Mouse (Mus musculus) ES-Bruce4 (cell line): ENCODE data around the gene Hdac1. TPM values are rescaled to one million over a fixed set of nuclear protein-coding genes. Genes with fewer than 3 reads are reported as not detected.

Experiments
- H3K27ac ChIP-seq: 2 replicates; pipeline ENCODE4 v1.5.1; 2012; ENCODE audit warnings: low read length, inconsistent platforms; ENCODE audit not compliant: insufficient read depth
- H3K27me3 ChIP-seq: 2 replicates; pipeline ENCODE4 v1.6.1; 2012; ENCODE audit warnings: mild to moderate bottlenecking, low read length, inconsistent platforms; ENCODE audit not compliant: control insufficient read depth, poor library complexity, insufficient read depth, severe bottlenecking
- H3K36me3 ChIP-seq: 2 replicates; pipeline ENCODE4 v1.6.1; 2012; ENCODE audit warnings: inconsistent platforms, mild to moderate bottlenecking, low read length, moderate library complexity; ENCODE audit not compliant: control insufficient read depth, poor library complexity, insufficient read depth, severe bottlenecking
- H3K4me1 ChIP-seq: one replicate; pipeline ENCODE4 v1.8.1; 2011; ENCODE audit warnings: low read length; ENCODE audit not compliant: control insufficient read depth, insufficient read depth
- H3K4me3 ChIP-seq: 2 replicates; pipeline ENCODE4 v1.5.1; 2011; ENCODE audit warnings: low read depth, mild to moderate bottlenecking, low read length
- H3K9ac ChIP-seq: 2 replicates; pipeline ENCODE4 v1.6.1; 2012; ENCODE audit warnings: low read depth, mild to moderate bottlenecking, inconsistent platforms; ENCODE audit not compliant: poor library complexity, severe bottlenecking
- H3K9me3 ChIP-seq: replicated peaks from 2 replicates; pipeline ENCODE4 v1.6.1; 2012; ENCODE audit warnings: mild to moderate bottlenecking, low read length, inconsistent platforms; ENCODE audit not compliant: control insufficient read depth, poor library complexity, insufficient read depth, severe bottlenecking
- CTCF ChIP-seq: IDR thresholded peaks from one replicate; pipeline ENCODE4 v1.8.1; 2011; ENCODE audit warnings: low read depth, low read length
- EP300 ChIP-seq: IDR thresholded peaks from 2 replicates; pipeline ENCODE4 v1.6.1; 2011; ENCODE audit warnings: low read depth, low read length; ENCODE audit not compliant: insufficient read depth
- POLR2A ChIP-seq: IDR thresholded peaks from one replicate; pipeline ENCODE4 v1.8.1; 2011; ENCODE audit warnings: low read length; ENCODE audit not compliant: insufficient read depth
- polyA plus RNA-seq: library from polyadenylated mRNA; stranded (reverse); fragments of >200 nt; gene quantifications from 2 replicates; pipeline ENCODE4 v1.2.4, GENCODE M21; 2011; ENCODE audit warnings: low read depth; ENCODE audit not compliant: missing spikeins, insufficient read depth, insufficient read length

The Hdac1 gene
- polyA plus RNA-seq, 1 experiment: 304 TPM

- TF ChIP-seq EP300 (no peak), POLR2A (no peak), CTCF (no peak)
- Histone ChIP-seq H3K27ac (peak overlapping the region; percentile 80), H3K9ac (peak overlapping the region; percentile 73), H3K36me3 (no peaks in the 10 kb centered on the region), H3K4me1 (peaks cover 17% of the 10 kb centered on the region), H3K9me3 (no peaks in the 10 kb centered on the region), H3K4me3 (0 out of 2 replicates have a peak overlapping the region, but pooled peaks have one; percentile 55), H3K27me3 (no peaks in the 10 kb centered on the region)
Observed at GRCm38 (mm10) chr4:129498941-129499340, 43.6 kb downstream of the Hdac1 start.

DNA sequence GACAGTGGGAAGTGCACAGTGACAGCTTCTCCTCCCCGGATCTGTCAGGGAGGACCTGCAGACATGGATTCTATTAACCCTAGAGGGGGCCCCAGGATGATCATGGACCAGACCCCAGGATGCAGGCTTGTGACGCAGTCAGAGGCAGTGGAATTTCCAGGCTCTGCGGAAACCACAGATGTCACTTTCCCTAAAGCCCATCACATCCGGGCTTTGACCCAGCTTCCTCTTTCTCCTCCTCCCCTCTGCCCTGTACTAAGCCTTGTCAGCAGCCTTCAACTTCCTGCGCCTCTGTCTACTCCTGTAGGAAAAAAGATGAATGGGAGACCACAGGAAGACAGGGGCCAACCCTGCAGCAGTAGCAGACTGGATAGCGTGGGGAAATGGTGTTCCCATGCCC lies 45.9 kb downstream of the Hdac1 start:
- H3K27ac ChIP-seq: no peak overlapping the region
- H3K4me1 ChIP-seq: peaks cover 8% of the 10 kb centered on the region

DNA sequence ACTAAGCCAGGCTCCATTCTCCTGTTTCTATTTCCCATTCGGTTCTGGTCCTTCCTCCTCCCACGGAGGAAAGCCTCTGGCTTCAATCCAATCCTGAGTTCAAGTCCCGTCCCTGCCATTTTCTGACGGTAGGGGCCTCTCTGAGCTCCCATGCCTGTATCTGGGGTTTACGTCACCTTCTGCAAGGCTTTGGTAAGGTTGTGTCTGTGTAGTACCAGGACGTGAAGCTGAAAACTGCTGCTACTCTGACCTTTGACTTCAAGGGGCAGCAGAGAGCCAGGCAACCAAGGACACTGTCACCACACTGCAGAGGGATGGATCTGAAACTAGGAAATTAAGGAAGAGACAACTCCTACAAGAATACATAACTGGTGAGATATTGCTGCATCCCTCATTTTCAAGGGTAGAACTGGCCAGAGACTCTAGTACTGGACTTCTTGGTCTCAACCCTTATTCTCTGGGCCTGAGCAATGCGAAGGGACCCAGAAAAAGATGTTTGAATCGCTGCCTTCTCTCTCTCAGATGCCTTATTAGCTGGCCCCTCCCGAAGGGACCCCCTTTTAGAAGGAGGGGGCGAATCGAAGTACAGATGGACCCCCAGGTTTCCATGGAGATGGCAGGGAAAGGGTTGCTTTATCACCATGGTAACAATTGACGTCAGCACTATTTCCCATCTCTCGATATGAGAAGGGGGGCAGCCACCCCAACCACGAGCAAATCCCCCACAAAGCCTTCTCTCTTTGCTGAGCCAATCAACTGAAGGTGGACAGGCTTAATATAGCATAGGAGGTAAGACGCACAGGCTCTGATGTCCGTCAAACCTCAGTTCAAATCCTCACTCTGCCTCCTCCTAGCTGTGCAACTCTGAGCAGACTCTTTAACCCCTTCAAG lies 46.6 kb downstream of the Hdac1 start:
- Histone ChIP-seq H3K27ac (no peak overlapping the region), H3K36me3 (no peaks in the 10 kb centered on the region), H3K4me1 (peaks cover 8% of the 10 kb centered on the region), H3K4me3 (no peak overlapping the region), H3K9ac (no peak overlapping the region), H3K9me3 (no peaks in the 10 kb centered on the region), H3K27me3 (no peaks in the 10 kb centered on the region)
- peak; percentile 59 for TF ChIP-seq CTCF
- TF ChIP-seq POLR2A: no peak

More for the DNA sequence above, 45.9 kb downstream of the Hdac1 start:
- no peaks in the 10 kb centered on the region for H3K9me3 ChIP-seq
- no peaks in the 10 kb centered on the region for H3K36me3 ChIP-seq
- TF ChIP-seq EP300 (no peak), CTCF (no peak), POLR2A (no peak)
- no peak overlapping the region for H3K4me3 ChIP-seq
- H3K27me3 ChIP-seq: no peaks in the 10 kb centered on the region
- H3K9ac ChIP-seq: no peak overlapping the region

GRCm38 (mm10) chr4:129494681-129495080 lies 47.8 kb downstream of the Hdac1 start:
- no peaks in the 10 kb centered on the region for H3K9me3 ChIP-seq
- no peaks in the 10 kb centered on the region for H3K27me3 ChIP-seq
- TF ChIP-seq EP300: 0 out of 2 replicates have a peak, but pooled peaks have one; percentile 38
- no peak for TF ChIP-seq POLR2A
- TF ChIP-seq CTCF: peak; percentile 75
- H3K36me3 ChIP-seq: no peaks in the 10 kb centered on the region
- no peak overlapping the region for H3K4me3 ChIP-seq
- no peak overlapping the region for H3K27ac ChIP-seq
- peaks cover 10% of the 10 kb centered on the region for H3K4me1 ChIP-seq
- no peak overlapping the region for H3K9ac ChIP-seq

DNA sequence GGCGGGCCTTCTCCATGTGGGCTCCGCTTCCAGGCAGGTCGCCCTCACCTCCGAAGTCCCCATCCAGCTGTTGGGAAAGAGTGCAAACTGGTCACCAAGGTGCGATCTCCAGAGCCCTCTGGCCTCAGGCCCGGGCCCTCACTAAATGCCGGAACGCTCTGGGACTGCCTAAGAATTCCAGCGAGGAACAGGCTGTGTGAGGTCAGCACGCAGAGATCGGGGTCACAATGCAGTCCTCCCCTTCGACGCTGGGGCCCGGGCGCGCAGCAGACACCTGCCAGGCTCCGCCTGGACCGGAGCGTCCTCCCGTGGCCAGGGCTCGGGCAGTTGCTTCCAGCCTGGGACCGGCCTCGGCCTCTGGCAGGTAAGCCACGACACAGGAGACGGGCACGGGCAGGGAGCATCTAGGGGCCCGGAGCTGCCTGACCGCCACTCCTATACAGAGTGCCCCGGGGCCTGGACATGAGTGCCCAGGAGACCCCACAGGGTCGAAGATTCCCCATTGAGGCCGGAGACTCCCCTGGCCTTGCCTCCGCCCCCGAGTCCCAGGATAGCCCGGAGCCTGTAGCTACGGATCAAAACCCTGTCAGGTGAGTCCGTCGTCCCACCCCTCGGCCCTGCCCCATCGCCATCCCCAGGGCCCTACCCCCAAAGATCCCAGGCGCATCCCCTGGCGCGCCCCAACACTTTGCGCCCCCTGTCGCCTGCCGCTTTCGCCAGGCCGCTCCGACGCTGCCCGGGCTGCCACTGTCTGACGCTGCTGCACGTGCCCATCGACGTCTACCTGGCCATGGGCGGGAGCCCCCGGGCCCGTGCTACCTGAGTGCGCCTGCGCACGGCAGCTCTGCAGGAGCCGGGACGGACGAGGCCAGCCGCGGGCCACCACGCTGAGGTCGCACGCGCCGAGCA lies 51.3 kb downstream of the Hdac1 start, which contains the start of the genes Tssk3 and Fam229a:
Tssk3 (minus strand) TSS at position 51 of the 909 bp plus-strand sequence.
Fam229a (plus strand) TSS at position 219 of the 909 bp plus-strand sequence.
- Histone ChIP-seq H3K4me1 (peaks cover 2% of the 10 kb centered on the region), H3K9ac (peak within 1 kb of the TSS; percentile 27), H3K9me3 (no peaks in the 10 kb centered on the region), H3K27ac (no peak within 1 kb of the TSS), H3K4me3 (peak within 1 kb of the TSS; percentile 27), H3K27me3 (no peaks in the 10 kb centered on the region), H3K36me3 (peaks cover 11% of the 10 kb centered on the region)
- TF ChIP-seq EP300: no peak
- TF ChIP-seq POLR2A: no peak
- TF ChIP-seq CTCF: no peak
